Mouse (Mus musculus) small intestine, adult 2 months (tissue): ENCODE results near the gene Ric8b.

ENCODE experiments used
- CTCF ChIP-seq: fragments of 200-500 bp; IDR thresholded peaks from 2 replicates; pipeline ENCODE4 v1.5.1; 2012; ENCODE audit warnings: low read depth, mild to moderate bottlenecking, control low read depth, inconsistent platforms, low read length, moderate library complexity, mixed read lengths; ENCODE audit not compliant: insufficient replicate concordance, insufficient read length; ENCODE audit errors: extremely low read depth
- POLR2A ChIP-seq: fragments of 200-500 bp; IDR thresholded peaks from 2 replicates; pipeline ENCODE4 v1.6.1; 2012; ENCODE audit warnings: low read depth, mild to moderate bottlenecking, control low read depth, inconsistent platforms, low read length, moderate library complexity

DNA sequence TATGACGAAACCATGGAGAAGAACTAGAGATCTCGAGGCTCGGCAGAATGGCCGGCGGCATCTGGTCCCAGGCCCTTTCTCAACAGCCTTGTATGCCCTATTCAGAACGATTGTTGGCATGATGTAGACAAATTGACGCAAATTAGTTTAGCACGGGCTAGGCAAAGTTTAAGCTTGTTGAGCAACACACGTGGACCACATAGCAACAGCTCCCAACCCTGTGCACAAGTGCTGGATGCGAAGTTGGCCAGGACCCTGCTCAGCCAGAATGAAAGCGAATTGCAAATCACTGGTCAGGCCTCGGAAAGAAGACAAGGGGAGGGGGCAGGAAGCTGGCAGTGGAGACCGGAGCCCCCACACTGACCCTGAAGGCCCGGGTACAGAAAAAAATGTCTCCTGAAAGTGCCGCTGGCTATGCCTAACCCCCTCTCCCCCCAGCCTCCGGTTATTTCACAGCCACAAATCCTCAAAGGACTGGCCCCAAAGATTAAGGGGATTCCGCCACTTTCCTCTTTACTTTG lies 126.8 kb downstream of the Ric8b start:
- TF ChIP-seq CTCF (no peak), POLR2A (no peak)
